ENCODE assay signal across 21 mouse cellular contexts in the genomic region with DNA sequence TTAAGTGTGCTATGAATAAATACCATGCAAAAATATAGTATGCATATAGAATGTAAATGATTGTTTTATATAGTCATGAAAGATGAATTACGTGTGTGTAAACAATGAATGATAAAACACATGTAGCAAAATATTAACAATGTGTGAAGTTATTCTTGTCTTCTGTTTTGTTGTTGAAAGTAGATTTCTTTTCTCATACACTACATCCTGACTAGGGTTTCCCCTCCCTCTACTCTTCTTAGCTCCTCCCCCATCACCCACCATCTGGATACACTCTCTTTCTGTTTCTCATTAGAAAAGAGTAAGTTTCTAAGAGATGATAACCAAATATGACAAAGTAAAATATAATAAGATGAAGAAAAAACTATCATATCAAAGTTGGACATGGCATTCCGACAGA. TPM values are rescaled to one million over a fixed set of nuclear protein-coding genes. Genes with fewer than 3 reads are reported as not detected.
DNase-seq lines count a peak whose midpoint lies in the region; ATAC-seq and TF ChIP-seq lines count a peak whose summit lies in the region.
"Had no signal": no experiment of that assay in that cellular context is flagged by ENCODE, and none has a peak within 500 bp of the region (broad histone marks: within the 10 kb centered on the region; RNA-seq: fewer than 3 reads in every experiment).

No protein-coding gene starts in this region.

- H3K27ac ChIP-seq in lung, embryonic 14.5 days (ENCODE audit: low read depth) = no peak overlapping the region
- H3K27ac ChIP-seq in lung, postnatal 0 days (ENCODE audit: low read length) = no peak overlapping the region
- H3K27ac ChIP-seq in lung, embryonic 15.5 days = no peak overlapping the region
- no peak overlapping the region; the same call in 1 of the 2 replicates for H3K27ac ChIP-seq in lung, embryonic 16.5 days (ENCODE audit: low read length)

- DNase-seq in lung, embryonic 14.5 days = peak; percentile 81
- DNase-seq in lung, postnatal 0 days (ENCODE audit: low spot score) = no peak
- DNase-seq in lung, postnatal 10 days = no peak
- no peak for DNase-seq in lung, adult 18-20 months
- DNase-seq: adrenal gland, adult 2 months; adrenal gland, adult 8-10 months; adrenal gland, postnatal 10 days; adrenal gland, postnatal 14 days; adrenal gland, postnatal 25 days; adrenal gland, postnatal 36 days; B cell, adult 2 months; cerebellum, adult 11 months; cerebellum, adult 11-12 months; cerebellum, adult 18-20 months had no signal

- no peak for TF ChIP-seq CTCF in lung, embryonic 14.5 days (IDR thresholded peaks at IDR 0.05; ENCODE audit: low read depth)
- no peak for TF ChIP-seq CTCF in lung, postnatal 0 days (IDR thresholded peaks at IDR 0.05)

- no peak overlapping the region for H3K9ac ChIP-seq in lung, embryonic 14.5 days
- no peak overlapping the region for H3K9ac ChIP-seq in lung, postnatal 0 days (replicated peaks; ENCODE audit: low read depth)
- no peak overlapping the region for H3K9ac ChIP-seq in lung, embryonic 15.5 days
- no peak overlapping the region for H3K9ac ChIP-seq in lung, embryonic 16.5 days (ENCODE audit: low read length)

- no peaks in the 10 kb centered on the region for H3K36me3 ChIP-seq in lung, embryonic 14.5 days (ENCODE audit: insufficient read depth)
- no peaks in the 10 kb centered on the region for H3K36me3 ChIP-seq in lung, postnatal 0 days (ENCODE audit: insufficient read depth, low read length)
- no peaks in the 10 kb centered on the region for H3K36me3 ChIP-seq in lung, embryonic 15.5 days
- H3K36me3 ChIP-seq in lung, embryonic 16.5 days (ENCODE audit: control insufficient read depth, insufficient read depth, low read length) = no peaks in the 10 kb centered on the region
- H3K36me3 ChIP-seq: G1E had no signal

- H3K27me3 ChIP-seq in lung, embryonic 14.5 days (ENCODE audit: insufficient read depth, low read length) = no peaks in the 10 kb centered on the region
- no peaks in the 10 kb centered on the region for H3K27me3 ChIP-seq in lung, postnatal 0 days (replicated peaks; ENCODE audit: insufficient read depth, low read length)
- H3K27me3 ChIP-seq in lung, embryonic 15.5 days = no peaks in the 10 kb centered on the region
- no peaks in the 10 kb centered on the region for H3K27me3 ChIP-seq in lung, embryonic 16.5 days (ENCODE audit: control insufficient read depth, insufficient read depth, low read depth, low read length)
- H3K27me3 ChIP-seq: CH12.LX, Patski had no signal

- H3K4me2 ChIP-seq in lung, embryonic 14.5 days = no peak overlapping the region
- no peak overlapping the region for H3K4me2 ChIP-seq in lung, postnatal 0 days (replicated peaks; ENCODE audit: low read depth, low read length)
- no peak overlapping the region for H3K4me2 ChIP-seq in lung, embryonic 15.5 days
- no peak overlapping the region for H3K4me2 ChIP-seq in lung, embryonic 16.5 days (ENCODE audit: low read depth, low read length)

- no peaks in the 10 kb centered on the region for H3K9me3 ChIP-seq in lung, embryonic 14.5 days (ENCODE audit: low read depth, low read length)
- H3K9me3 ChIP-seq in lung, postnatal 0 days (ENCODE audit: low read length) = no peaks in the 10 kb centered on the region
- H3K9me3 ChIP-seq in lung, embryonic 15.5 days = no peaks in the 10 kb centered on the region
- H3K9me3 ChIP-seq in lung, embryonic 16.5 days (ENCODE audit: control insufficient read depth, low read length) = no peaks in the 10 kb centered on the region

- H3K4me1 ChIP-seq in lung, embryonic 14.5 days (ENCODE audit: insufficient read depth) = peaks cover 15% of the 10 kb centered on the region
- no peaks in the 10 kb centered on the region for H3K4me1 ChIP-seq in lung, postnatal 0 days (ENCODE audit: insufficient read depth, low read depth, low read length)
- H3K4me1 ChIP-seq in lung, embryonic 15.5 days = peaks cover 17% of the 10 kb centered on the region
- H3K4me1 ChIP-seq in lung, embryonic 16.5 days (replicated peaks; ENCODE audit: control insufficient read depth, insufficient read depth, low read length) = peaks cover 14% of the 10 kb centered on the region

- TF ChIP-seq EP300 in lung, postnatal 0 days (IDR thresholded peaks at IDR 0.05) = no peak

- 62% methylated on average over 2 of the region's 2 CpGs for WGBS in lung, embryonic 14.5 days
- 54% methylated on average over 2 of the region's 2 CpGs for WGBS in lung, postnatal 0 days
- WGBS in lung, embryonic 15.5 days = 62% methylated on average over 2 of the region's 2 CpGs
- WGBS in lung, embryonic 16.5 days = 60% methylated on average over 2 of the region's 2 CpGs

- no peak overlapping the region for H3K4me3 ChIP-seq in lung, embryonic 14.5 days (ENCODE audit: low read depth, low read length)
- H3K4me3 ChIP-seq in lung, postnatal 0 days (ENCODE audit: low read depth, low read length) = no peak overlapping the region
- no peak overlapping the region for H3K4me3 ChIP-seq in lung, embryonic 15.5 days
- H3K4me3 ChIP-seq in lung, embryonic 16.5 days (ENCODE audit: low read length) = no peak overlapping the region

- peak; percentile 53 for ATAC-seq in lung, embryonic 14.5 days (ENCODE audit: insufficient read depth)
- ATAC-seq in lung, postnatal 0 days = no peak
- ATAC-seq in lung, embryonic 15.5 days (ENCODE audit: borderline replicate concordance, extremely low read depth, low FRiP score, low TSS enrichment) = 0 out of 2 replicates have a peak, but pooled peaks have one; percentile 70
- ATAC-seq in lung, embryonic 16.5 days (ENCODE audit: low read depth) = peak; percentile 56; the same call in 1 of the 2 replicates
- ATAC-seq: activated CD4-positive, CD25-positive, alpha-beta regulatory T cell, adult 4 months; CD4-positive, CD25-positive, alpha-beta regulatory T cell, adult 4 months; Patski had no signal

RNA-seq across cellular contexts. Expression of a gene that starts 16.1 kb away (rescaled TPM):
- 40.3 and 50.9 TPM in 2 replicates for polyA plus RNA-seq in lung, embryonic 14.5 days (2014; fragmentation: Nextera tagmentation; extraction: Ambion mirVana)
- polyA plus RNA-seq in lung, postnatal 0 days (2015; fragmentation: Nextera tagmentation; extraction: Ambion mirVana) = 2.5 and 2.6 TPM in 2 replicates
- 17.7 and 23.2 TPM in 2 replicates for polyA plus RNA-seq in lung, embryonic 15.5 days (2015; fragmentation: Nextera tagmentation; extraction: Ambion mirVana)
- 15.3 and 15.7 TPM in 2 replicates for polyA plus RNA-seq in lung, embryonic 16.5 days (2015; fragmentation: Nextera tagmentation; extraction: Ambion mirVana)
- polyA plus RNA-seq: G1E had no signal
